Mouse (Mus musculus): ENCODE results near the gene Tsg101.

DNA sequence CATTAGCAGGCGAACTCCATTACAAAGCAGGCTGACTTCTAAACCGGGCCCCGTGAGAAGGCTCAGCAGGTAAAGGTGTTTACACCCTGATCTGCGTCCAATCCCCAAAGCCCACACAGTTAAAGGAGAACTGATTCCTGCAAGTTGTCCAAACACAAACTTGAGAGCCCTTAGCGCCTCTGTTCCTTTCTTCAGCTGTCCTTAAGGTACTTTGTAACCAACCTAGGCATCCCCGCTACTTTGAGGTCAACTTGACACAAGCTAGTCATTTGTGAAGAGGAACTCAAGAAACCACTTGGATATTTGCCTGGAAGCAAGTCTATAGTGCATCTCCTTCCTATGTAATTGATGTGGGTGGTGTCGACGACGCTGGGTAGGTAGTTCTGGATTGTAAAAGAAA, 62.3 kb downstream of the Tsg101 start:
- TF ChIP-seq POLR2A (IDR thresholded peaks at IDR 0.05; ENCODE audit: control insufficient read depth, extremely low read depth, insufficient read depth, low read length, poor library complexity): no peak
- no peak for TF ChIP-seq CTCF (IDR thresholded peaks at IDR 0.05; ENCODE audit: borderline replicate concordance, control insufficient read depth, extremely low read depth, insufficient read depth, low read length, poor library complexity)
